In the genomic region with DNA sequence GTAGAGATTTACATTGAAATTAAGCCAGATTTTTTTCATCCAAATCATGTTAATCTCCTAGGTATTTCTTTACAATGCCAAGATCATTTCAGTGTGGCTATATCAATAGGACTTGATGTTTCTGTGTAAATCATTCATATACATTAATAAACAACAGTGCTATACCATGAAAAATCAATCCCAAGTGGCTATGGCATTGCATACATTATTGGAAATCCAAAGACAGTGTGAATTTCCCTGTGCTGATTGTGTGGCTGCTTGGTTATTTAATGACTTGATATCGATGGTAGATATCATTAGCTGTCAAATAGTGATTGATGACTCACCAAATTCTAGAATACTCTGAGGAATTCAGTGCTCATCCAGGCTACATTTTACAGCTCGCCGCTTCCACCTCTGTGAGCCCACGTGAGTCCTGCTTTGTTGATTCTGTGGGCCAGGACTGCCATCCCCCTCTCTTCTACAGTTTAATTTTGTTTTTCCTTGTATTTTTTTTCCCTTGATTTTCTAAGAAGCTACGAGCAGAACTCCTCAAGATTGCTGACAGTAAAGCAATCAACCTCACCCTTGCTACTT, we compare ENCODE assay signal across 29 mouse cellular contexts.
DNase-seq lines count a peak whose midpoint lies in the region; ATAC-seq and TF ChIP-seq lines count a peak whose summit lies in the region.
"Had no signal": no experiment of that assay in that cellular context is flagged by ENCODE, and none has a peak within 500 bp of the region (broad histone marks: within the 10 kb centered on the region; RNA-seq: fewer than 3 reads in every experiment).

No protein-coding gene starts in this region.

- H3K4me3 ChIP-seq in hindbrain, embryonic 11.5 days (ENCODE audit: low read depth, low read length), result no peak overlapping the region
- H3K4me3 ChIP-seq in hindbrain, embryonic 16.5 days (ENCODE audit: low read length), result no peak overlapping the region
- H3K4me3 ChIP-seq in neural tube, embryonic 14.5 days (ENCODE audit: low read depth, low read length), result no peak overlapping the region
- no peak overlapping the region for H3K4me3 ChIP-seq in neural tube, embryonic 15.5 days (replicated peaks)
- H3K4me3 ChIP-seq in midbrain, embryonic 13.5 days (replicated peaks), result no peak overlapping the region
- H3K4me3 ChIP-seq in gastrocnemius, adult 2 months, result no peak overlapping the region
- H3K4me3 ChIP-seq: embryonic facial prominence, embryonic 12.5 days; limb, embryonic 10.5 days; limb, embryonic 15.5 days; liver, embryonic 13.5 days; megakaryocyte, embryonic 14.5 days; neural tube, embryonic 12.5 days had no signal

- H3K27ac ChIP-seq in hindbrain, embryonic 11.5 days (ENCODE audit: low read depth, low read length), result no peak overlapping the region
- H3K27ac ChIP-seq in hindbrain, embryonic 16.5 days (ENCODE audit: low read depth, low read length), result no peak overlapping the region
- H3K27ac ChIP-seq in neural tube, embryonic 14.5 days (ENCODE audit: low read depth, low read length), result peak overlapping the region; percentile 69; the same call in 1 of the 2 replicates
- H3K27ac ChIP-seq in neural tube, embryonic 15.5 days (replicated peaks), result no peak overlapping the region
- H3K27ac ChIP-seq in midbrain, embryonic 13.5 days, result peak overlapping the region; percentile 70
- H3K27ac ChIP-seq in gastrocnemius, adult 2 months, result no peak overlapping the region
- H3K27ac ChIP-seq: embryonic facial prominence, embryonic 12.5 days; kidney, postnatal 0 days; limb, embryonic 10.5 days; limb, embryonic 15.5 days; liver, embryonic 13.5 days; neural tube, embryonic 12.5 days had no signal

- no peaks in the 10 kb centered on the region for H3K9me3 ChIP-seq in hindbrain, embryonic 11.5 days (ENCODE audit: control insufficient read depth, low read length)
- H3K9me3 ChIP-seq in hindbrain, embryonic 16.5 days (ENCODE audit: control insufficient read depth, low read length), result no peaks in the 10 kb centered on the region
- H3K9me3 ChIP-seq in neural tube, embryonic 14.5 days (ENCODE audit: control insufficient read depth, low read length), result no peaks in the 10 kb centered on the region
- no peaks in the 10 kb centered on the region for H3K9me3 ChIP-seq in neural tube, embryonic 15.5 days (replicated peaks)
- H3K9me3 ChIP-seq in midbrain, embryonic 13.5 days, result no peaks in the 10 kb centered on the region
- H3K9me3 ChIP-seq: embryonic facial prominence, embryonic 12.5 days; limb, embryonic 10.5 days; limb, embryonic 15.5 days; liver, embryonic 13.5 days; megakaryocyte, embryonic 14.5 days; neural tube, embryonic 12.5 days had no signal

- peak; percentile 61; the same call in 1 of the 2 replicates for ATAC-seq in hindbrain, embryonic 11.5 days (ENCODE audit: low FRiP score)
- ATAC-seq in hindbrain, embryonic 16.5 days, result no peak
- ATAC-seq in neural tube, embryonic 14.5 days (ENCODE audit: low read depth), result peak; percentile 60; the same call in 1 of the 2 replicates
- no peak for ATAC-seq in neural tube, embryonic 15.5 days (ENCODE audit: low FRiP score)
- ATAC-seq in midbrain, embryonic 13.5 days, result no peak
- no peak for ATAC-seq in frontal cortex, adult (ENCODE audit: low TSS enrichment)
- ATAC-seq: intestine, embryonic 16.5 days; lung, postnatal 0 days had no signal

- no peak overlapping the region for H3K9ac ChIP-seq in hindbrain, embryonic 11.5 days (ENCODE audit: low read depth, low read length)
- no peak overlapping the region for H3K9ac ChIP-seq in hindbrain, embryonic 16.5 days (ENCODE audit: low read depth, low read length)
- H3K9ac ChIP-seq in neural tube, embryonic 14.5 days (replicated peaks; ENCODE audit: low read depth, low read length), result no peak overlapping the region
- H3K9ac ChIP-seq in neural tube, embryonic 15.5 days (replicated peaks), result no peak overlapping the region
- H3K9ac ChIP-seq in midbrain, embryonic 13.5 days (replicated peaks), result no peak overlapping the region
- H3K9ac ChIP-seq: embryonic facial prominence, embryonic 12.5 days; forebrain, postnatal 0 days; limb, embryonic 15.5 days; liver, embryonic 13.5 days; neural tube, embryonic 12.5 days had no signal

- H3K4me1 ChIP-seq in hindbrain, embryonic 11.5 days (replicated peaks; ENCODE audit: control insufficient read depth, insufficient read depth, low read length), result no peaks in the 10 kb centered on the region
- H3K4me1 ChIP-seq in hindbrain, embryonic 16.5 days (ENCODE audit: control insufficient read depth, insufficient read depth, low read depth, low read length), result peaks cover 13% of the 10 kb centered on the region
- H3K4me1 ChIP-seq in neural tube, embryonic 14.5 days (ENCODE audit: control insufficient read depth, insufficient read depth, low read length), result no peaks in the 10 kb centered on the region
- peaks cover 13% of the 10 kb centered on the region for H3K4me1 ChIP-seq in neural tube, embryonic 15.5 days
- peaks cover 38% of the 10 kb centered on the region for H3K4me1 ChIP-seq in midbrain, embryonic 13.5 days (replicated peaks)
- H3K4me1 ChIP-seq: embryonic facial prominence, embryonic 12.5 days; limb, embryonic 10.5 days; limb, embryonic 15.5 days; liver, embryonic 13.5 days; megakaryocyte, embryonic 14.5 days; neural tube, embryonic 12.5 days had no signal

- intact Hi-C loops in gastrocnemius, adult 2 months (cut with DNase I), result no loop called here

- no peak for DNase-seq in hindbrain, embryonic 11.5 days (ENCODE audit: low spot score)
- no peak for DNase-seq in gastrocnemius, adult 2 months
- DNase-seq: adrenal gland, adult 8-10 months; cerebellum, adult 2 months; cerebellum, postnatal 14 days; gastrocnemius, postnatal 14 days; heart, postnatal 14 days; kidney, adult 8-10 months; kidney, postnatal 4 days; liver, embryonic 13.5 days; lung, adult 18-20 months; lung, postnatal 4 days; right cerebral cortex, postnatal 14 days; thymus, postnatal 4 days had no signal

- H3K36me3 ChIP-seq in hindbrain, embryonic 11.5 days (ENCODE audit: control insufficient read depth, insufficient read depth, low read length), result no peaks in the 10 kb centered on the region
- no peaks in the 10 kb centered on the region for H3K36me3 ChIP-seq in hindbrain, embryonic 16.5 days (ENCODE audit: control insufficient read depth, insufficient read depth, low read length)
- H3K36me3 ChIP-seq in neural tube, embryonic 14.5 days (ENCODE audit: control insufficient read depth, insufficient read depth, low read length), result no peaks in the 10 kb centered on the region
- no peaks in the 10 kb centered on the region for H3K36me3 ChIP-seq in neural tube, embryonic 15.5 days
- H3K36me3 ChIP-seq in midbrain, embryonic 13.5 days, result no peaks in the 10 kb centered on the region
- H3K36me3 ChIP-seq: embryonic facial prominence, embryonic 12.5 days; limb, embryonic 10.5 days; limb, embryonic 15.5 days; liver, embryonic 13.5 days; neural tube, embryonic 12.5 days had no signal

- no peak for TF ChIP-seq CTCF in gastrocnemius, adult 2 months (IDR thresholded peaks at IDR 0.05)

- 52% methylated on average over 5 of the region's 5 CpGs for WGBS in hindbrain, embryonic 11.5 days
- 59% methylated on average over 5 of the region's 5 CpGs for WGBS in hindbrain, embryonic 16.5 days
- 47% methylated on average over 5 of the region's 5 CpGs for WGBS in neural tube, embryonic 14.5 days
- 56% methylated on average over 5 of the region's 5 CpGs for WGBS in neural tube, embryonic 15.5 days
- WGBS in midbrain, embryonic 13.5 days, result 60% methylated on average over 5 of the region's 5 CpGs

- no peak overlapping the region for H3K4me2 ChIP-seq in hindbrain, embryonic 11.5 days (replicated peaks; ENCODE audit: low read depth, low read length)
- H3K4me2 ChIP-seq in hindbrain, embryonic 16.5 days (ENCODE audit: low read length), result no peak overlapping the region
- H3K4me2 ChIP-seq in neural tube, embryonic 14.5 days (ENCODE audit: low read depth, low read length), result no peak overlapping the region
- no peak overlapping the region for H3K4me2 ChIP-seq in neural tube, embryonic 15.5 days
- H3K4me2 ChIP-seq in midbrain, embryonic 13.5 days (replicated peaks), result peak overlapping the region; percentile 0; the same call in 1 of the 2 replicates
- H3K4me2 ChIP-seq: embryonic facial prominence, embryonic 12.5 days; limb, embryonic 15.5 days; liver, embryonic 13.5 days; neural tube, embryonic 12.5 days had no signal

- H3K27me3 ChIP-seq in hindbrain, embryonic 11.5 days (ENCODE audit: control insufficient read depth, insufficient read depth, low read length), result no peaks in the 10 kb centered on the region
- H3K27me3 ChIP-seq in hindbrain, embryonic 16.5 days (replicated peaks; ENCODE audit: control insufficient read depth, insufficient read depth, low read length), result no peaks in the 10 kb centered on the region
- H3K27me3 ChIP-seq in neural tube, embryonic 14.5 days (ENCODE audit: control insufficient read depth, insufficient read depth, low read length), result no peaks in the 10 kb centered on the region
- H3K27me3 ChIP-seq in neural tube, embryonic 15.5 days (replicated peaks), result no peaks in the 10 kb centered on the region
- H3K27me3 ChIP-seq in midbrain, embryonic 13.5 days, result no peaks in the 10 kb centered on the region
- H3K27me3 ChIP-seq: CH12.LX; embryonic facial prominence, embryonic 12.5 days; limb, embryonic 15.5 days; liver, embryonic 13.5 days; neural tube, embryonic 12.5 days had no signal

Comparison
In these comparisons a context has a peak if more than half of its experiments do, and no peak if none do; other contexts are left out.
1. ATAC-seq: peak in hindbrain, embryonic 11.5 days (single experiment) and neural tube, embryonic 14.5 days (single experiment); none in hindbrain, embryonic 16.5 days (single experiment), neural tube, embryonic 15.5 days (single experiment), midbrain, embryonic 13.5 days (single experiment) and frontal cortex, adult (single experiment).
2. H3K27ac ChIP-seq: peak in neural tube, embryonic 14.5 days (single experiment) and midbrain, embryonic 13.5 days (single experiment); none in hindbrain, embryonic 11.5 days (single experiment), hindbrain, embryonic 16.5 days (single experiment), neural tube, embryonic 15.5 days (single experiment) and gastrocnemius, adult 2 months (single experiment).